Mouse (Mus musculus) neural tube, embryonic 12.5 days (tissue): ENCODE data around the gene Acer1. TPM values are rescaled to one million over a fixed set of nuclear protein-coding genes. Genes with fewer than 3 reads are reported as not detected.

ENCODE experiments used
- polyA plus RNA-seq: library from polyadenylated mRNA; unstranded; fragments of >200 nt; fragmentation: Nextera tagmentation; extraction: Ambion mirVana; gene quantifications from 2 replicates; pipeline ENCODE4 v1.2.1, GENCODE M21; 2016

The Acer1 gene
- polyA plus RNA-seq, 1 experiment from 2014 or later: not detected

Other genes with a start within 250 kb of the Acer1 start
- gene Nrtn, start 224.6 kb downstream of the Acer1 start, polyA plus RNA-seq: 3.4 and 3.7 TPM in 2 replicates
- 49.3 and 54.3 TPM in 2 replicates for gene Dus3l, start 217.4 kb downstream of the Acer1 start, polyA plus RNA-seq
- gene Prr22, start 211.9 kb downstream of the Acer1 start, polyA plus RNA-seq: 1.6 and 1.8 TPM in 2 replicates
- gene Rfx2, start 151.1 kb downstream of the Acer1 start, polyA plus RNA-seq: 4.9 and 6.0 TPM in 2 replicates
- not detected in 2 replicates for gene Acsbg2, start 107.7 kb downstream of the Acer1 start, polyA plus RNA-seq
- gene 1700061G19Rik, start 106.6 kb downstream of the Acer1 start, polyA plus RNA-seq: 0.16 and 0.42 TPM in 2 replicates
- 86.1 and 89.8 TPM in 2 replicates for gene Mllt1, start 46.7 kb downstream of the Acer1 start, polyA plus RNA-seq
- 134 and 152 TPM in 2 replicates for gene Clpp, start 8.2 kb upstream of the Acer1 start, polyA plus RNA-seq
- 38.0 and 38.2 TPM in 2 replicates for gene Alkbh7, start 15.2 kb upstream of the Acer1 start, polyA plus RNA-seq
- not detected in 2 replicates for gene Pspn, start 17.9 kb upstream of the Acer1 start, polyA plus RNA-seq
- 71.2 and 76.7 TPM in 2 replicates for gene Gtf2f1, start 29.2 kb upstream of the Acer1 start, polyA plus RNA-seq
- gene Gm17949, start 29.3 kb upstream of the Acer1 start, polyA plus RNA-seq: 0.28 and 0.33 TPM in 2 replicates
- gene Khsrp, start 49.4 kb upstream of the Acer1 start, polyA plus RNA-seq: 53.1 and 55.8 TPM in 2 replicates
- 0.25 TPM in 1 of 2 replicates, not detected in the other for gene Slc25a41, start 59.5 kb upstream of the Acer1 start, polyA plus RNA-seq
- gene Crb3, start 77.0 kb upstream of the Acer1 start, polyA plus RNA-seq: 1.1 and 1.2 TPM in 2 replicates
- gene Slc25a23, start 77.7 kb upstream of the Acer1 start, polyA plus RNA-seq: 19.4 and 19.9 TPM in 2 replicates
- 4.3 and 4.5 TPM in 2 replicates for gene Dennd1c, start 96.4 kb upstream of the Acer1 start, polyA plus RNA-seq
- 228 and 271 TPM in 2 replicates for gene Tubb4a, start 105.7 kb upstream of the Acer1 start, polyA plus RNA-seq
- 5.8 TPM in 2 replicates for gene Tnfsf9, start 123.2 kb upstream of the Acer1 start, polyA plus RNA-seq
- 0.24 TPM in 1 of 2 replicates, not detected in the other for gene Cd70, start 167.7 kb upstream of the Acer1 start, polyA plus RNA-seq
- 0.10 and 0.28 TPM in 2 replicates for gene Tnfsf14, start 212.1 kb upstream of the Acer1 start, polyA plus RNA-seq
- 0.68 and 0.97 TPM in 2 replicates for gene C3, start 246.0 kb upstream of the Acer1 start, polyA plus RNA-seq